21 mouse cellular contexts compared by ENCODE assay signal in the genomic region with DNA sequence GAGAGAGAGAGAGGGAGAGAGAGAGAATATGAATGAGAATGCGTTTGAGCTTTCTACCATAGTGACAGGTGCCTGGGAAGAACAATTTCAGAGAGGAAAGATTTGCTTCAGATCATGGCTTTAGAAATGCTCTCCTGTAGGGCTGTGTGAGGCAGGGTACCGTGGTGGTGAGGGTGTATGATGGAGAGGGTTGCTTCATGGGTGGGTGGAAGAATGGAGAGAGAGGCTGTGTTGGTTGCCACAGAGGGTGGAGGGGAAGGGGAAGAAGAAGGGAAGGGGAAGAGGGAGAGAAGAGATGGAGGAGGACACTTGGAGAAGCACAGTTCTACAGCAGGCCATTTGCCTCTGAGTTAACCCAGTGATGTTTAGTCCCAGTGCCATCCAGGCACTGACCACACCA. TPM values are rescaled to one million over a fixed set of nuclear protein-coding genes. Genes with fewer than 3 reads are reported as not detected.
"Had no signal": no experiment of that assay in that cellular context is flagged by ENCODE, and none has a peak within 500 bp of the region (broad histone marks: within the 10 kb centered on the region; RNA-seq: fewer than 3 reads in every experiment).

No protein-coding gene starts in this region.

- H3K4me3 ChIP-seq: kidney, embryonic 15.5 days; limb, embryonic 12.5 days; limb, embryonic 15.5 days; lung, embryonic 15.5 days had no signal

- H3K27ac ChIP-seq: kidney, embryonic 15.5 days; limb, embryonic 12.5 days; limb, embryonic 15.5 days; liver, embryonic 14.5 days; lung, embryonic 15.5 days had no signal

- ATAC-seq: intestine, postnatal 0 days; liver, postnatal 0 days had no signal

- H3K36me3 ChIP-seq: kidney, embryonic 15.5 days; limb, embryonic 15.5 days; lung, embryonic 15.5 days had no signal

- H3K27me3 ChIP-seq: kidney, embryonic 15.5 days; limb, embryonic 12.5 days; limb, embryonic 15.5 days; lung, embryonic 15.5 days had no signal

- DNase-seq: kidney, adult 8-10 months; kidney, postnatal 10 days; kidney, postnatal 4 days; left cerebral cortex, postnatal 4 days; liver, postnatal 0 days; lung, postnatal 10 days; lung, postnatal 36 days; midbrain, embryonic 14.5 days; thymus, adult 18-20 months had no signal

- H3K4me1 ChIP-seq: lung, embryonic 15.5 days had no signal

RNA-seq across cellular contexts. Expression of gene Gpr18, which starts 17.8 kb away (rescaled TPM):
- total RNA-seq: layer of hippocampus, adult 18-20 months; layer of hippocampus, postnatal 14 days; left cerebral cortex, adult 8-10 months; left cerebral cortex, postnatal 14 days; left cerebral cortex, postnatal 4 days; midbrain, postnatal 0 days had no signal
- polyA plus RNA-seq: liver, embryonic 11.5 days; midbrain, embryonic 14.5 days had no signal
